Mouse (Mus musculus) pancreas, adult 10 weeks (tissue): Measurements from ENCODE around the gene Gli1. TPM values are rescaled to one million over a fixed set of nuclear protein-coding genes. Genes with fewer than 3 reads are reported as not detected.

ENCODE experiments used
- polyA plus RNA-seq: library from polyadenylated mRNA; stranded (reverse); fragments of 350-450 nt; fragmentation: Illumina TruSeq; extraction: RNeasy Lipid Tissue Mini Kit (QIAGEN cat#74804); gene quantifications from one replicate; pipeline ENCODE4 v1.2.3, GENCODE M21; 2015; ENCODE audit warnings: low read depth, low replicate concordance; ENCODE audit not compliant: insufficient read depth

Gli1 gene
- polyA plus RNA-seq: 2.5 TPM

GRCm38 (mm10) chr10:127341891-127342639 lies at the start of gene Gli1:
Gene Gli1, minus strand, starts transcription at chr10:127341974.

GRCm38 (mm10) chr10:127380251-127380691 lies 38.5 kb upstream of the Gli1 start, which contains the start of gene R3hdm2:
Gene R3hdm2, plus strand, starts transcription at chr10:127380327.

GRCm38 (mm10) chr10:127369834-127370820 lies 28.4 kb upstream of the Gli1 start, which contains the start of gene Inhbc:
Gene Inhbc, minus strand, starts transcription at chr10:127370431.

GRCm38 (mm10) chr10:127353909-127354895 lies 12.4 kb upstream of the Gli1 start, which contains the start of gene Inhbe:
Gene Inhbe, minus strand, starts transcription at chr10:127354411.

GRCm38 (mm10) chr10:127321621-127322020 lies 20.2 kb downstream of the Gli1 start, which contains the start of gene Arhgap9:
Gene Arhgap9, plus strand, starts transcription at chr10:127321964.

GRCm38 (mm10) chr10:127311476-127312355 lies 30.1 kb downstream of the Gli1 start, which contains the start of gene Mars:
Gene Mars, minus strand, starts transcription at chr10:127311786.

GRCm38 (mm10) chr10:127288800-127289572 lies 52.8 kb downstream of the Gli1 start, which contains the start of gene Mbd6:
Gene Mbd6, minus strand, starts transcription at chr10:127289018.

Other genes with a start within 250 kb of the Gli1 start
- 60.9 TPM for gene Os9, start 220.8 kb downstream of the Gli1 start, polyA plus RNA-seq
- gene B4galnt1, start 176.7 kb downstream of the Gli1 start, polyA plus RNA-seq: 30.8 TPM
- gene Slc26a10, start 161.3 kb downstream of the Gli1 start, polyA plus RNA-seq: 3.4 TPM
- 10.8 TPM for gene Arhgef25, start 151.9 kb downstream of the Gli1 start, polyA plus RNA-seq
- 29.3 TPM for gene Dtx3, start 146.2 kb downstream of the Gli1 start, polyA plus RNA-seq
- 8.2 TPM for gene Pip4k2c, start 130.4 kb downstream of the Gli1 start, polyA plus RNA-seq
- gene Kif5a, start 78.6 kb downstream of the Gli1 start, polyA plus RNA-seq: 1.00 TPM
- gene Dctn2, start 75.6 kb downstream of the Gli1 start, polyA plus RNA-seq: 36.2 TPM
- gene Mbd6, start 53.0 kb downstream of the Gli1 start, polyA plus RNA-seq: 27.9 TPM
- 53.0 TPM for gene Mars, start 30.2 kb downstream of the Gli1 start, polyA plus RNA-seq
- 3.8 TPM for gene Arhgap9, start 20.0 kb downstream of the Gli1 start, polyA plus RNA-seq
- not detected for gene Inhbe, start 12.4 kb upstream of the Gli1 start, polyA plus RNA-seq
- gene Inhbc, start 28.5 kb upstream of the Gli1 start, polyA plus RNA-seq: not detected
- 28.0 TPM for gene R3hdm2, start 38.4 kb upstream of the Gli1 start, polyA plus RNA-seq
- 1.1 TPM for gene Stac3, start 159.7 kb upstream of the Gli1 start, polyA plus RNA-seq
- gene Ndufa4l2, start 173.0 kb upstream of the Gli1 start, polyA plus RNA-seq: 6.8 TPM
- gene Shmt2, start 180.5 kb upstream of the Gli1 start, polyA plus RNA-seq: 42.1 TPM
- gene Nxph4, start 192.6 kb upstream of the Gli1 start, polyA plus RNA-seq: not detected